Mouse (Mus musculus): Measurements from ENCODE around the gene Aph1a. TPM values are rescaled to one million over a fixed set of nuclear protein-coding genes. Genes with fewer than 3 reads are reported as not detected.

Aph1a gene
- polyA plus RNA-seq, 2 experiments = 35.8 to 116 TPM

- Histone ChIP-seq H3K9ac (ENCODE audit: low read depth, low read length, severe bottlenecking) (peak overlapping the region; percentile 12; the same call in 1 of the 2 replicates), H3K9me3 (ENCODE audit: control insufficient read depth, low read length) (no peaks in the 10 kb centered on the region), H3K4me1 (ENCODE audit: control insufficient read depth, insufficient read depth, low read length) (peaks cover 26% of the 10 kb centered on the region), H3K4me3 (replicated peaks; ENCODE audit: low read length) (no peak overlapping the region), H3K36me3 (ENCODE audit: control insufficient read depth, insufficient read depth, low read length) (peaks cover 12% of the 10 kb centered on the region), H3K27me3 (ENCODE audit: control insufficient read depth, insufficient read depth, low read length) (no peaks in the 10 kb centered on the region), H3K27ac (replicated peaks; ENCODE audit: low read depth, low read length) (no peak overlapping the region), H3K4me2 (replicated peaks; ENCODE audit: low read depth, low read length, severe bottlenecking) (peak overlapping the region; percentile 89)
- 32% methylated on average over 6 of the region's 6 CpGs for WGBS
- DNase-seq (ENCODE audit: low spot score) (no peak), ATAC-seq (ENCODE audit: low FRiP score, low read depth) (no peak)
- no peak for TF ChIP-seq POLR2A (IDR thresholded peaks at IDR 0.05; ENCODE audit: borderline replicate concordance, extremely low read depth, insufficient read depth, insufficient read length)
Observed at GRCm38 (mm10) chr3:95902643-95903042, 8.9 kb downstream of the Aph1a start.

GRCm38 (mm10) chr3:95903753-95904502 lies 10.2 kb downstream of the Aph1a start:
- ATAC-seq (ENCODE audit: low FRiP score, low read depth) (no peak), DNase-seq (ENCODE audit: low spot score) (no peak)
- H3K4me1 ChIP-seq (ENCODE audit: control insufficient read depth, insufficient read depth, low read length) = peaks cover 26% of the 10 kb centered on the region
- peak overlapping the region; percentile 89 for H3K4me2 ChIP-seq (replicated peaks; ENCODE audit: low read depth, low read length, severe bottlenecking)
- H3K4me3 ChIP-seq (replicated peaks; ENCODE audit: low read length) = peak overlapping the region; percentile 39
- H3K27ac ChIP-seq (replicated peaks; ENCODE audit: low read depth, low read length) = no peak overlapping the region
- no peaks in the 10 kb centered on the region for H3K27me3 ChIP-seq (ENCODE audit: control insufficient read depth, insufficient read depth, low read length)
- TF ChIP-seq POLR2A (IDR thresholded peaks at IDR 0.05; ENCODE audit: borderline replicate concordance, extremely low read depth, insufficient read depth, insufficient read length) = no peak
- no peaks in the 10 kb centered on the region for H3K9me3 ChIP-seq (ENCODE audit: control insufficient read depth, low read length)
- H3K36me3 ChIP-seq (ENCODE audit: control insufficient read depth, insufficient read depth, low read length) = peaks cover 4% of the 10 kb centered on the region; the same call in 1 of the 2 replicates
- H3K9ac ChIP-seq (ENCODE audit: low read depth, low read length, severe bottlenecking) = peak overlapping the region; percentile 51
- WGBS = 3% methylated on average over 13 of the region's 15 CpGs

GRCm38 (mm10) chr3:95904568-95904967 lies 10.8 kb downstream of the Aph1a start, which contains the start of gene Car14:
Gene Car14, minus strand, starts transcription at chr3:95904691.
- Histone ChIP-seq H3K4me2 (replicated peaks; ENCODE audit: low read depth, low read length, severe bottlenecking) (peak within 1 kb of the TSS; percentile 89), H3K27ac (replicated peaks; ENCODE audit: low read depth, low read length) (no peak within 1 kb of the TSS), H3K9me3 (ENCODE audit: control insufficient read depth, low read length) (no peaks in the 10 kb centered on the region), H3K4me1 (ENCODE audit: control insufficient read depth, insufficient read depth, low read length) (peaks cover 26% of the 10 kb centered on the region), H3K4me3 (replicated peaks; ENCODE audit: low read length) (peak within 1 kb of the TSS; percentile 39), H3K36me3 (ENCODE audit: control insufficient read depth, insufficient read depth, low read length) (no peaks in the 10 kb centered on the region), H3K27me3 (ENCODE audit: control insufficient read depth, insufficient read depth, low read length) (no peaks in the 10 kb centered on the region), H3K9ac (ENCODE audit: low read depth, low read length, severe bottlenecking) (peak within 1 kb of the TSS; percentile 51)
- WGBS = under 1% methylated on average over 15 of the region's 15 CpGs
- TF ChIP-seq POLR2A (IDR thresholded peaks at IDR 0.05; ENCODE audit: borderline replicate concordance, extremely low read depth, insufficient read depth, insufficient read length) = no peak
- DNase-seq (ENCODE audit: low spot score) (no peak), ATAC-seq (ENCODE audit: low FRiP score, low read depth) (no peak)

GRCm38 (mm10) chr3:95905146-95905939 lies 11.6 kb downstream of the Aph1a start:
- Histone ChIP-seq H3K9me3 (ENCODE audit: control insufficient read depth, low read length) (no peaks in the 10 kb centered on the region), H3K4me3 (replicated peaks; ENCODE audit: low read length) (peak overlapping the region; percentile 39), H3K36me3 (ENCODE audit: control insufficient read depth, insufficient read depth, low read length) (no peaks in the 10 kb centered on the region), H3K4me2 (replicated peaks; ENCODE audit: low read depth, low read length, severe bottlenecking) (peak overlapping the region; percentile 89), H3K4me1 (ENCODE audit: control insufficient read depth, insufficient read depth, low read length) (peaks cover 26% of the 10 kb centered on the region), H3K9ac (ENCODE audit: low read depth, low read length, severe bottlenecking) (peak overlapping the region; percentile 51), H3K27ac (replicated peaks; ENCODE audit: low read depth, low read length) (no peak overlapping the region), H3K27me3 (ENCODE audit: control insufficient read depth, insufficient read depth, low read length) (no peaks in the 10 kb centered on the region)
- DNase-seq (ENCODE audit: low spot score) (peak; percentile 10), ATAC-seq (ENCODE audit: low FRiP score, low read depth) (0 out of 2 replicates have a peak, but pooled peaks have one; percentile 21)
- WGBS = under 1% methylated on average over 18 of the region's 18 CpGs
- TF ChIP-seq POLR2A (IDR thresholded peaks at IDR 0.05; ENCODE audit: borderline replicate concordance, extremely low read depth, insufficient read depth, insufficient read length) = no peak

- peak; percentile 38; the same call in 1 of the 2 replicates for ATAC-seq (ENCODE audit: low FRiP score, low read depth)
- Histone ChIP-seq H3K9ac (ENCODE audit: low read depth, low read length, severe bottlenecking) (peak overlapping the region; percentile 51), H3K36me3 (ENCODE audit: control insufficient read depth, insufficient read depth, low read length) (no peaks in the 10 kb centered on the region), H3K27ac (replicated peaks; ENCODE audit: low read depth, low read length) (no peak overlapping the region), H3K9me3 (ENCODE audit: control insufficient read depth, low read length) (no peaks in the 10 kb centered on the region), H3K4me2 (replicated peaks; ENCODE audit: low read depth, low read length, severe bottlenecking) (peak overlapping the region; percentile 89), H3K27me3 (ENCODE audit: control insufficient read depth, insufficient read depth, low read length) (no peaks in the 10 kb centered on the region), H3K4me1 (ENCODE audit: control insufficient read depth, insufficient read depth, low read length) (peaks cover 26% of the 10 kb centered on the region), H3K4me3 (replicated peaks; ENCODE audit: low read length) (peak overlapping the region; percentile 39)
- peak; percentile 74 for DNase-seq (ENCODE audit: low spot score)
- TF ChIP-seq POLR2A (IDR thresholded peaks at IDR 0.05; ENCODE audit: borderline replicate concordance, extremely low read depth, insufficient read depth, insufficient read length) = no peak
- under 1% methylated on average over 12 of the region's 12 CpGs for WGBS
Observed at GRCm38 (mm10) chr3:95905940-95906492, 12.2 kb downstream of the Aph1a start.
